Mouse (Mus musculus) neural tube, postnatal 0 days (tissue): Measurements from ENCODE around the gene Vmn1r184. TPM values are rescaled to one million over a fixed set of nuclear protein-coding genes. Genes with fewer than 3 reads are reported as not detected.

Source experiments
- polyA plus RNA-seq: library from polyadenylated mRNA; unstranded; fragments of >200 nt; fragmentation: Nextera tagmentation; extraction: Ambion mirVana; gene quantifications from 2 replicates; pipeline ENCODE4 v1.2.1, GENCODE M21; 2015

The Vmn1r184 gene
- not detected in 2 replicates for polyA plus RNA-seq

GRCm38 (mm10) chr7:26260034-26260433 lies at the start of gene Vmn1r184:
TSS of gene Vmn1r184 (plus strand) at chr7:26260334.

GRCm38 (mm10) chr7:26306926-26307325 lies 46.8 kb downstream of the Vmn1r184 start, which contains the start of gene Cyp2a4:
TSS of gene Cyp2a4 (plus strand) at chr7:26307169.

Other genes with a start within 250 kb of the Vmn1r184 start
- not detected in 2 replicates for gene Cyp2b13, start 198.8 kb upstream of the Vmn1r184 start, polyA plus RNA-seq
- gene Cyp2b9, start 86.9 kb upstream of the Vmn1r184 start, polyA plus RNA-seq = not detected in 2 replicates
- gene Cyp2a4, start 46.8 kb downstream of the Vmn1r184 start, polyA plus RNA-seq = not detected in 2 replicates
- gene Nlrp9c, start 143.4 kb downstream of the Vmn1r184 start, polyA plus RNA-seq = not detected in 2 replicates
- not detected in 2 replicates for gene Nlrp4a, start 174.8 kb downstream of the Vmn1r184 start, polyA plus RNA-seq